Mouse (Mus musculus): Measurements from ENCODE around the gene Fibp. TPM values are rescaled to one million over a fixed set of nuclear protein-coding genes. Genes with fewer than 3 reads are reported as not detected.

Gene Fibp
- polyA plus RNA-seq, 1 experiment: 37.7 TPM

DNA sequence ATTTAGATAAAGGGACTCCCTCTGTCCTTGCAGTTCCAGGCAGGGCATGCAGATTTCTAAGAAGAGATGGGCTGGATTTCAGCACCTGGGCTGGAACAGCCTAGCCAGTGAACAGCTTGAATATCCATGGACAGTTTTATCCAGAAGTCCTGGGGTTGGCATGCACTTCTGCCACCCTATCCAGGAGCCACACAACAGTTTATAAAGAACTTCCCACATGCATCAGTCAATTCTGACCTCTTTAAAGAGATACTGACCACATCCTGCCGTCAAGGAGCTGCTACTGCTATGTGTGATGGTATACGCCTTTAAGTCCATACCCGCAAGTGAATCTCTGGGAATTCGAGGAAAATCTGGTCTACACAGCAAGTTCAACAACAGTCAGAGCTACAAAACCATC is 31.2 kb upstream of the Fibp start:
- Histone ChIP-seq H3K4me1 (ENCODE audit: control insufficient read depth, insufficient read depth, low read length) (no peaks in the 10 kb centered on the region), H3K27ac (ENCODE audit: insufficient read depth, low read length) (no peak overlapping the region), H3K9ac (ENCODE audit: low read depth, poor library complexity, severe bottlenecking) (no peak overlapping the region), H3K4me3 (ENCODE audit: low read depth, low read length) (no peak overlapping the region), H3K9me3 (replicated peaks; ENCODE audit: control insufficient read depth, insufficient read depth, low read length, poor library complexity, severe bottlenecking) (no peaks in the 10 kb centered on the region), H3K27me3 (ENCODE audit: control insufficient read depth, insufficient read depth, low read length, poor library complexity, severe bottlenecking) (no peaks in the 10 kb centered on the region), H3K36me3 (ENCODE audit: control insufficient read depth, insufficient read depth, low read length, poor library complexity, severe bottlenecking) (no peaks in the 10 kb centered on the region)
- no peak for TF ChIP-seq EP300 (IDR thresholded peaks at IDR 0.05; ENCODE audit: insufficient read depth, low read depth, low read length)

DNA sequence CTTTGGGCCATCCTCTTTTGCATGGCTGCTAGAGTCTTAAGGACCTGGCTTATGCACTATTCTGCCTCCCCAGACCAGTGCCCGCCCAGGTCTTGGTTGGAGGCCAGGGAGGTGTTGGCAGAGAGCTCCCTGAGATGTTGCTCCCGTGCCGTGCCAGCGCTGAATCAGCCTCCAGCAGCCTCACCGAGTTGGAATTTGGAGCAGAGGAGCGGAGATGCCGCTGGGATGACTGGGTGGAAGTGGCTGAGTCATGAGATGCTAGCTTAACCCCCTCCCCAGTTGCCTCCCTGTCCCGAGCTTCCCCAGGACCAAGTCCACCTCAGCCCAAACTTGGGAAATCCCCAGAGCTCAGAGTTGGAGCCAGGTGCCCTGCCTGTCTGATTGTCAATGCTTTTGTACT is 30.6 kb upstream of the Fibp start:
- Histone ChIP-seq H3K4me1 (ENCODE audit: control insufficient read depth, insufficient read depth, low read length) (no peaks in the 10 kb centered on the region), H3K4me3 (ENCODE audit: low read depth, low read length) (no peak overlapping the region), H3K9me3 (replicated peaks; ENCODE audit: control insufficient read depth, insufficient read depth, low read length, poor library complexity, severe bottlenecking) (no peaks in the 10 kb centered on the region), H3K36me3 (ENCODE audit: control insufficient read depth, insufficient read depth, low read length, poor library complexity, severe bottlenecking) (no peaks in the 10 kb centered on the region), H3K27ac (ENCODE audit: insufficient read depth, low read length) (no peak overlapping the region), H3K27me3 (ENCODE audit: control insufficient read depth, insufficient read depth, low read length, poor library complexity, severe bottlenecking) (no peaks in the 10 kb centered on the region), H3K9ac (ENCODE audit: low read depth, poor library complexity, severe bottlenecking) (no peak overlapping the region)
- TF ChIP-seq EP300 (IDR thresholded peaks at IDR 0.05; ENCODE audit: insufficient read depth, low read depth, low read length): no peak
- no peak for TF ChIP-seq CTCF (IDR thresholded peaks at IDR 0.05; ENCODE audit: low read depth, low read length)
- no peak for TF ChIP-seq POLR2A (IDR thresholded peaks at IDR 0.05; ENCODE audit: insufficient read depth, low read length)

DNA sequence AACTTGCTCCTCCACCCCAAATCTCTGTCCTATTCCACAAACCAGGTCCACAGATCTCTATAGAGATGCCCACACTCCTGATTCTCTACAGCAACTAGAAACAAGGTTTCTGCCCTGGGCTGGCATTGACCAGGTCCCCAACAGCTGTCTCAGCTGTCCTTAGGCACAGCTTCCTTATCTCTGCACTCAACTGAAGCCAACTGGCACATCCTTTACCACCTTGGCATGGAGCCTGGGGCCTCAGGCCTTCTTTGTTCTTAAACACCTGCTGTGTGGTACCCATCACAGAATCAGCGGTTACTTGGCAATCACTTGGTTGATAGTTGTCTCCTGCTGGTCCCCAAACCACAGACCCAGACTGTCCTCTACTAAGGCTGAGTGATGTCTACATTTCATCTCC is 30.0 kb upstream of the Fibp start:
- H3K4me1 ChIP-seq (ENCODE audit: control insufficient read depth, insufficient read depth, low read length): no peaks in the 10 kb centered on the region
- H3K27me3 ChIP-seq (ENCODE audit: control insufficient read depth, insufficient read depth, low read length, poor library complexity, severe bottlenecking): no peaks in the 10 kb centered on the region
- no peaks in the 10 kb centered on the region for H3K36me3 ChIP-seq (ENCODE audit: control insufficient read depth, insufficient read depth, low read length, poor library complexity, severe bottlenecking)
- no peak overlapping the region for H3K4me3 ChIP-seq (ENCODE audit: low read depth, low read length)
- no peak overlapping the region for H3K9ac ChIP-seq (ENCODE audit: low read depth, poor library complexity, severe bottlenecking)
- TF ChIP-seq POLR2A (IDR thresholded peaks at IDR 0.05; ENCODE audit: insufficient read depth, low read length) (no peak), CTCF (IDR thresholded peaks at IDR 0.05; ENCODE audit: low read depth, low read length) (no peak), EP300 (IDR thresholded peaks at IDR 0.05; ENCODE audit: insufficient read depth, low read depth, low read length) (no peak)
- H3K27ac ChIP-seq (ENCODE audit: insufficient read depth, low read length): no peak overlapping the region
- no peaks in the 10 kb centered on the region for H3K9me3 ChIP-seq (replicated peaks; ENCODE audit: control insufficient read depth, insufficient read depth, low read length, poor library complexity, severe bottlenecking)

- no peak overlapping the region for H3K27ac ChIP-seq (ENCODE audit: insufficient read depth, low read length)
- H3K4me1 ChIP-seq (ENCODE audit: control insufficient read depth, insufficient read depth, low read length): no peaks in the 10 kb centered on the region
- no peaks in the 10 kb centered on the region for H3K9me3 ChIP-seq (replicated peaks; ENCODE audit: control insufficient read depth, insufficient read depth, low read length, poor library complexity, severe bottlenecking)
- H3K27me3 ChIP-seq (ENCODE audit: control insufficient read depth, insufficient read depth, low read length, poor library complexity, severe bottlenecking): no peaks in the 10 kb centered on the region
- H3K4me3 ChIP-seq (ENCODE audit: low read depth, low read length): no peak overlapping the region
- no peaks in the 10 kb centered on the region for H3K36me3 ChIP-seq (ENCODE audit: control insufficient read depth, insufficient read depth, low read length, poor library complexity, severe bottlenecking)
- no peak overlapping the region for H3K9ac ChIP-seq (ENCODE audit: low read depth, poor library complexity, severe bottlenecking)
- TF ChIP-seq EP300 (IDR thresholded peaks at IDR 0.05; ENCODE audit: insufficient read depth, low read depth, low read length): no peak
- no peak for TF ChIP-seq POLR2A (IDR thresholded peaks at IDR 0.05; ENCODE audit: insufficient read depth, low read length)
- TF ChIP-seq CTCF (IDR thresholded peaks at IDR 0.05; ENCODE audit: low read depth, low read length): no peak
Measured at GRCm38 (mm10) chr19:5431911-5432464, 28.4 kb upstream of the Fibp start.

- no peaks in the 10 kb centered on the region for H3K36me3 ChIP-seq (ENCODE audit: control insufficient read depth, insufficient read depth, low read length, poor library complexity, severe bottlenecking)
- H3K4me1 ChIP-seq (ENCODE audit: control insufficient read depth, insufficient read depth, low read length): no peaks in the 10 kb centered on the region
- no peaks in the 10 kb centered on the region for H3K9me3 ChIP-seq (replicated peaks; ENCODE audit: control insufficient read depth, insufficient read depth, low read length, poor library complexity, severe bottlenecking)
- no peak overlapping the region for H3K27ac ChIP-seq (ENCODE audit: insufficient read depth, low read length)
- no peak for TF ChIP-seq CTCF (IDR thresholded peaks at IDR 0.05; ENCODE audit: low read depth, low read length)
- TF ChIP-seq EP300 (IDR thresholded peaks at IDR 0.05; ENCODE audit: insufficient read depth, low read depth, low read length): no peak
- TF ChIP-seq POLR2A (IDR thresholded peaks at IDR 0.05; ENCODE audit: insufficient read depth, low read length): no peak
- H3K9ac ChIP-seq (ENCODE audit: low read depth, poor library complexity, severe bottlenecking): peak overlapping the region; percentile 29; the same call in 1 of the 2 replicates
- H3K4me3 ChIP-seq (ENCODE audit: low read depth, low read length): peak overlapping the region; percentile 53
- H3K27me3 ChIP-seq (ENCODE audit: control insufficient read depth, insufficient read depth, low read length, poor library complexity, severe bottlenecking): no peaks in the 10 kb centered on the region
Measured at GRCm38 (mm10) chr19:5432992-5433852, 27.2 kb upstream of the Fibp start.

DNA sequence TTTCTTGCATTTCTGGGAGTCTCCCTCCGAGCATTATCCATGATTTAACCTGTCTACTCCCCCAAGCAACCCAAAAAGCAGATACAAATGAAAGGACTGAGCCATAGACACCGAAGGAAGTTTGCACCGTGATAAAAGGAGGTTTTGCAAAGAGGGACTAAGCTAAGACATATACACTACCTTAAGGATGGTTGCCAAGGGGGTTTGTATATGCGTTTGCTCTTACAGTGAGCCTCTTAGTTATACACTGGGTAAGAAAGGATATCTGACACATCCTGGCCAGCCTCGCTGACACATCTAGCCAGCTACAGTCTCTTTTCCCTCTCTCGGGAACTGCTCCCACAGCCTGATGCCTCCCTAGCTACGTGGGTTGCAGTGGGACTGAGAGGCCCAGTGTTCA is 26.5 kb upstream of the Fibp start:
- Histone ChIP-seq H3K27me3 (ENCODE audit: control insufficient read depth, insufficient read depth, low read length, poor library complexity, severe bottlenecking) (no peaks in the 10 kb centered on the region), H3K36me3 (ENCODE audit: control insufficient read depth, insufficient read depth, low read length, poor library complexity, severe bottlenecking) (no peaks in the 10 kb centered on the region), H3K9me3 (replicated peaks; ENCODE audit: control insufficient read depth, insufficient read depth, low read length, poor library complexity, severe bottlenecking) (no peaks in the 10 kb centered on the region), H3K4me1 (ENCODE audit: control insufficient read depth, insufficient read depth, low read length) (no peaks in the 10 kb centered on the region), H3K4me3 (ENCODE audit: low read depth, low read length) (no peak overlapping the region), H3K27ac (ENCODE audit: insufficient read depth, low read length) (no peak overlapping the region), H3K9ac (ENCODE audit: low read depth, poor library complexity, severe bottlenecking) (0 out of 2 replicates have a peak overlapping the region, but pooled peaks have one; percentile 29)
- TF ChIP-seq CTCF (IDR thresholded peaks at IDR 0.05; ENCODE audit: low read depth, low read length) (no peak), EP300 (IDR thresholded peaks at IDR 0.05; ENCODE audit: insufficient read depth, low read depth, low read length) (no peak), POLR2A (IDR thresholded peaks at IDR 0.05; ENCODE audit: insufficient read depth, low read length) (no peak)

Measured in ES-Bruce4 (cell line).